Mouse (Mus musculus) lung, postnatal 0 days (tissue): ENCODE measurements at regions not wholly inside any gene's neighbourhood (a gene's known extent, or its start where the extent isn't known, plus 50 kb on each side); places are given as distances from the start of the nearest gene placed in this dataset.

ENCODE experiments used
- ATAC-seq: fragments of 200-750 bp; cut with Nextera tagmentation; 2 replicates; pipeline ENCODE4 v1.8.0; 2017; ENCODE audit warnings: moderate library complexity
- DNase-seq: peaks from one replicate; pipeline ENCODE4 v3.0.0-alpha.2; 2016; ENCODE audit warnings: low spot score
- H3K27ac ChIP-seq: fragments of 300-500 bp; sonication (generic); 2 replicates; pipeline ENCODE4 v1.5.1; 2014; ENCODE audit warnings: antibody characterized with exemption, mild to moderate bottlenecking, low read length, mixed read lengths
- H3K27me3 ChIP-seq: fragments of 300-500 bp; sonication (generic); replicated peaks from 2 replicates; pipeline ENCODE4 v1.6.1; 2014; ENCODE audit warnings: low read length, mixed read lengths; ENCODE audit not compliant: insufficient read depth
- H3K36me3 ChIP-seq: fragments of 300-500 bp; sonication (generic); 2 replicates; pipeline ENCODE4 v1.6.1; 2014; ENCODE audit warnings: low read length, mixed read lengths; ENCODE audit not compliant: insufficient read depth
- H3K4me1 ChIP-seq: fragments of 300-500 bp; sonication (generic); 2 replicates; pipeline ENCODE4 v1.6.1; 2014; ENCODE audit warnings: antibody characterized with exemption, low read depth, low read length, mixed read lengths; ENCODE audit not compliant: insufficient read depth
- H3K4me2 ChIP-seq: fragments of 300-500 bp; sonication (generic); replicated peaks from 2 replicates; pipeline ENCODE4 v1.6.1; 2014; ENCODE audit warnings: low read depth, mild to moderate bottlenecking, low read length, moderate library complexity, mixed read lengths
- H3K4me3 ChIP-seq: fragments of 300-500 bp; sonication (generic); 2 replicates; pipeline ENCODE4 v1.5.1; 2014; ENCODE audit warnings: low read depth, low read length
- H3K9ac ChIP-seq: fragments of 300-500 bp; sonication (generic); replicated peaks from 2 replicates; pipeline ENCODE4 v1.6.1; 2014; ENCODE audit warnings: low read depth, mild to moderate bottlenecking
- H3K9me3 ChIP-seq: fragments of 300-500 bp; sonication (generic); 2 replicates; pipeline ENCODE4 v1.6.1; 2016; ENCODE audit warnings: low read length, mixed read lengths
- CTCF ChIP-seq: IDR thresholded peaks from 2 replicates; pipeline ENCODE4 v1.5.1; 2016; ENCODE audit warnings: antibody characterized with exemption, mild to moderate bottlenecking
- EP300 ChIP-seq: IDR thresholded peaks from 2 replicates; pipeline ENCODE4 v1.6.1; 2016; ENCODE audit warnings: antibody characterized with exemption, mild to moderate bottlenecking, control low read depth
- WGBS: fragments of 180-500 bp; shearing (Covaris S2); extraction: QIAGEN DNeasy Blood & Tissue Kit; methylation state at CpG from one replicate; pipeline ENCODE4 v1.1.7; 2014; 5-methylcytosine and 5-hydroxymethylcytosine counted together

DNA sequence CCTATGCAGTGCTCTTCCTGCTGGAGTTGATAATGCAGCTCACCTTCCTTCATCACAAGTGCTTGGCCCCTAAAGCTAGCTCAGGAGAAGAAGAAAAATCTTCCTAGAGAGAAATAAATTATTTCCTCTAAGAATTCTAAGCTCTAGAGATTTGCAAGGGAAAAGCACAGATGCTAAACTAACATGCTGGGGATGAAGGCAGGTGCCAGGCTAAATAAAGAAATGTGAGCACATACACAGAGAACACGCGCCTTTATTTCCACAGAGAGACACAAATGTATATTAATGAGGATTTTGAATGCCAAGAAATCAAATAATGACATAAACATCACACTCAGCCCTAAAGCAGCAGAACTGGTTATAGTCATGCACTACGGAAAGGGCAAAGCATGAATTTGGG, 229.5 kb upstream of the Mamld1 start:
- Histone ChIP-seq H3K27me3 (no peaks in the 10 kb centered on the region), H3K9me3 (no peaks in the 10 kb centered on the region), H3K4me2 (no peak overlapping the region), H3K4me3 (no peak overlapping the region), H3K9ac (no peak overlapping the region), H3K4me1 (no peaks in the 10 kb centered on the region), H3K27ac (no peak overlapping the region), H3K36me3 (no peaks in the 10 kb centered on the region)
- no peak for DNase-seq
- TF ChIP-seq EP300 = no peak
- no peak for TF ChIP-seq CTCF
- ATAC-seq = no peak
- 89% methylated on average over 3 of the region's 3 CpGs for WGBS

DNA sequence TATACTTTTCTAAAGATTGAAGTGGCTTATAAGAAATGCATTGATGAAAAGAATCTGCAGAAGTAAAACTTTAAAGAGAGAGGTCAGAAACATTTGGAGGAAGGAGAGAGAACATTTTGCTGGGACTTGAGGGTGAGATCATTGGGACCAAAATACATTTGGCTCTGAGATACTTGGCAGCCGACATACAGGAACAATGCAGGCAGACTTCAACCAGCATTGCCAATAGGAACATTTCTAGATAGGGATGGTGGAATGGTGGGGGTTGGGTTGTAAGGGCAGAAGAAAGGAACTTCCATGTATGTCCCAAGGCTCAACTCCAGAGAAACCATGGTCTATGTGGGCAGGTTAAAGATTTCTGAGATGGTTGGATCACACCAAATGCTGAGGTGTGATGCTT, 232.3 kb upstream of the Mamld1 start:
- peak; percentile 42 for DNase-seq
- H3K4me2 ChIP-seq = no peak overlapping the region
- no peak for TF ChIP-seq EP300
- TF ChIP-seq CTCF = no peak
- no peaks in the 10 kb centered on the region for H3K36me3 ChIP-seq
- no peak overlapping the region for H3K9ac ChIP-seq
- no peak overlapping the region for H3K27ac ChIP-seq
- 55% methylated on average over 1 of the region's 1 CpGs for WGBS
- no peaks in the 10 kb centered on the region for H3K9me3 ChIP-seq
- H3K4me1 ChIP-seq = no peaks in the 10 kb centered on the region
- peak; percentile 53; the same call in 1 of the 2 replicates for ATAC-seq
- no peak overlapping the region for H3K4me3 ChIP-seq
- no peaks in the 10 kb centered on the region for H3K27me3 ChIP-seq

DNA sequence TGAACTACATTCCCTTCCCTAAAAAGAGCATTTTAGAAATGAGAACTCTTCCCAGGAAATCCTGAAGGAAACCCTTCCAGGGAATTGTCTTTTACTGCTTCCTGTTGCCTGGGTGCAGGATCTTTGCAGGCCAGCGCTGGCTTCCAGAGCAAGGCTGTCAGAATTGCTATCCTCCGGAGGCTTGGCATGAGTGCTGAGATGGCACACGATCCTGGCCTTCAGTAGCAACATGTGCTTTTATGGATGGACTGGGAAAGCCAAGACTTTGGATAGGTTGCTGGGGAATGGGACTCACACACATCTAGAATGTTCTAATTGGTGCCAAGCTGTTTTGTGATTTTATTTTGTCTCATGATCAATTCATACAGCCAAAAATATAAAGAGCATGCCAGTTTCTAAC, 233.4 kb upstream of the Mamld1 start:
- Histone ChIP-seq H3K36me3 (no peaks in the 10 kb centered on the region), H3K9ac (no peak overlapping the region), H3K4me3 (no peak overlapping the region), H3K4me1 (no peaks in the 10 kb centered on the region), H3K9me3 (no peaks in the 10 kb centered on the region), H3K4me2 (no peak overlapping the region), H3K27ac (no peak overlapping the region), H3K27me3 (no peaks in the 10 kb centered on the region)
- TF ChIP-seq EP300 (no peak), CTCF (no peak)
- DNase-seq (no peak), ATAC-seq (no peak)
- WGBS = 50% methylated on average over 3 of the region's 3 CpGs

- ATAC-seq (no peak), DNase-seq (no peak)
- no peak for TF ChIP-seq CTCF
- no peak for TF ChIP-seq EP300
- H3K4me1 ChIP-seq = no peaks in the 10 kb centered on the region
- H3K9me3 ChIP-seq = no peaks in the 10 kb centered on the region
- H3K27ac ChIP-seq = no peak overlapping the region
- H3K4me3 ChIP-seq = no peak overlapping the region
- WGBS = 79% methylated on average over 3 of the region's 3 CpGs
- no peak overlapping the region for H3K9ac ChIP-seq
- H3K36me3 ChIP-seq = no peaks in the 10 kb centered on the region
- H3K4me2 ChIP-seq = no peak overlapping the region
- no peaks in the 10 kb centered on the region for H3K27me3 ChIP-seq
Observed at GRCm38 (mm10) chrX:70791796-70792195, 258.3 kb upstream of the Mamld1 start.

DNA sequence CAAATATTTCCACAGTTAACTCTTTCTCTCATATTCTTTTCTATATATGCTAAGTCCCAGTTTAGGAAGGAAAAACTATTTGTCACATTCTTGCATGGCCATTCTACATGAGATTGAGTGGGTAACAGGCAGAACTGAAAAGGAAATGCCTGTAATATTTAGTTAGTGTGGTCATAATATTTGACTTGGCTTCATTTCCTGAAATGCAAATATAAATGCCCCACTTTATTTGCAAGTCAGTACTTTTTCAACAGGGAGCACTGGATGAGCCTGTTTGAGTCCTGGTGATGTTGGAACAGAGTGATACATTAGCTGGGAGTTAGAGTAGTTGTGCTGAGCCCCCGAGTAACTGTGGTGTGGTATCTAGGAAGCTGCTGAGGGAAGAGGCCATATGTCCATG, 285.9 kb upstream of the Tmem185a start:
- Histone ChIP-seq H3K4me2 (no peak overlapping the region), H3K27ac (no peak overlapping the region), H3K9me3 (no peaks in the 10 kb centered on the region), H3K9ac (no peak overlapping the region), H3K4me3 (no peak overlapping the region), H3K36me3 (no peaks in the 10 kb centered on the region), H3K27me3 (no peaks in the 10 kb centered on the region), H3K4me1 (no peaks in the 10 kb centered on the region)
- ATAC-seq (peak; percentile 50), DNase-seq (peak; percentile 63)
- 47% methylated on average over 1 of the region's 1 CpGs for WGBS
- TF ChIP-seq CTCF (no peak), EP300 (peak; percentile 62)

GRCm38 (mm10) chrX:70713004-70713604, 236.1 kb upstream of the Tmem185a start:
- Histone ChIP-seq H3K36me3 (no peaks in the 10 kb centered on the region), H3K4me3 (no peak overlapping the region), H3K9ac (no peak overlapping the region), H3K9me3 (no peaks in the 10 kb centered on the region), H3K27me3 (no peaks in the 10 kb centered on the region), H3K27ac (no peak overlapping the region), H3K4me1 (no peaks in the 10 kb centered on the region), H3K4me2 (no peak overlapping the region)
- no peak for TF ChIP-seq EP300
- peak; percentile 49 for TF ChIP-seq CTCF
- DNase-seq = no peak
- no peak; the same call in 1 of the 2 replicates for ATAC-seq
- WGBS = 57% methylated on average over 5 of the region's 5 CpGs

GRCm38 (mm10) chrX:70682194-70682593, 205.2 kb upstream of the Tmem185a start:
- no peaks in the 10 kb centered on the region for H3K4me1 ChIP-seq
- ATAC-seq (no peak), DNase-seq (no peak)
- TF ChIP-seq EP300 (no peak), CTCF (no peak)
- H3K4me3 ChIP-seq = no peak overlapping the region
- H3K4me2 ChIP-seq = no peak overlapping the region
- H3K9me3 ChIP-seq = no peaks in the 10 kb centered on the region
- H3K36me3 ChIP-seq = no peaks in the 10 kb centered on the region
- H3K9ac ChIP-seq = no peak overlapping the region
- WGBS = 61% methylated on average over 3 of the region's 3 CpGs
- H3K27ac ChIP-seq = no peak overlapping the region
- H3K27me3 ChIP-seq = no peaks in the 10 kb centered on the region
